Mouse (Mus musculus) T-helper 2 cell (primary cell): Measurements from ENCODE around the gene Mtcl1.

Experiments used
- in situ Hi-C: fragments of 300-600 bp; cut with MboI, MseI; formaldehyde crosslinking; loops from one replicate; pipeline ENCODE4 v1.15.1; 2025; ENCODE audit warnings: high pct_unique_total_duplicates

Mtcl1 gene

GRCm38 (mm10) chr17:66449460-66450341 lies at the start of gene Mtcl1:
Gene Mtcl1, minus strand, starts transcription at chr17:66449750.
- in situ Hi-C loops = loop anchor here (10.0 kb wide), 1 partner anchor 215 kb away; no protein-coding TSS in a partner anchor

GRCm38 (mm10) chr17:66498598-66498997 lies 49.0 kb upstream of the Mtcl1 start:
- in situ Hi-C loops = no loop called here

- in situ Hi-C loops = no loop called here
Observed at GRCm38 (mm10) chr17:66496589-66496988, 47.0 kb upstream of the Mtcl1 start.

GRCm38 (mm10) chr17:66490022-66490601 lies 40.6 kb upstream of the Mtcl1 start:
- in situ Hi-C loops = no loop called here

GRCm38 (mm10) chr17:66486576-66486975 lies 37.0 kb upstream of the Mtcl1 start:
- in situ Hi-C loops = loop anchor here (5.0 kb wide), 1 partner anchor 249 kb away; no protein-coding TSS in a partner anchor

GRCm38 (mm10) chr17:66485742-66486141 lies 36.2 kb upstream of the Mtcl1 start:
- in situ Hi-C loops = loop anchor here (5.0 kb wide), 1 partner anchor 248 kb away; no protein-coding TSS in a partner anchor

GRCm38 (mm10) chr17:66484965-66485364 lies 35.4 kb upstream of the Mtcl1 start:
- in situ Hi-C loops = loop anchor here (5.0 kb wide), 1 partner anchor 248 kb away; no protein-coding TSS in a partner anchor

GRCm38 (mm10) chr17:66483651-66484454 lies 34.3 kb upstream of the Mtcl1 start:
- in situ Hi-C loops = no loop called here

- in situ Hi-C loops = no loop called here
Observed at GRCm38 (mm10) chr17:66481295-66481694, 31.7 kb upstream of the Mtcl1 start.

- in situ Hi-C loops = no loop called here
Observed at GRCm38 (mm10) chr17:66480491-66481278, 31.1 kb upstream of the Mtcl1 start.

- in situ Hi-C loops = no loop called here
Observed at GRCm38 (mm10) chr17:66479813-66480490, 30.4 kb upstream of the Mtcl1 start.

- in situ Hi-C loops = no loop called here
Observed at GRCm38 (mm10) chr17:66479311-66479710, 29.8 kb upstream of the Mtcl1 start.

- in situ Hi-C loops = no loop called here
Observed at GRCm38 (mm10) chr17:66473205-66473604, 23.7 kb upstream of the Mtcl1 start.

GRCm38 (mm10) chr17:66471775-66472174 lies 22.2 kb upstream of the Mtcl1 start:
- in situ Hi-C loops = no loop called here

GRCm38 (mm10) chr17:66471252-66471651 lies 21.7 kb upstream of the Mtcl1 start:
- in situ Hi-C loops = no loop called here

GRCm38 (mm10) chr17:66470020-66470419 lies 20.5 kb upstream of the Mtcl1 start:
- in situ Hi-C loops = no loop called here

GRCm38 (mm10) chr17:66457278-66457677 lies 7.7 kb upstream of the Mtcl1 start:
- in situ Hi-C loops = loop anchor here (10.0 kb wide), 1 partner anchor 222 kb away; no protein-coding TSS in a partner anchor

GRCm38 (mm10) chr17:66451143-66451542 lies 1.6 kb upstream of the Mtcl1 start:
- in situ Hi-C loops = loop anchor here (10.0 kb wide), 1 partner anchor 216 kb away; no protein-coding TSS in a partner anchor

GRCm38 (mm10) chr17:66450526-66451070 lies 1.0 kb upstream of the Mtcl1 start:
- in situ Hi-C loops = loop anchor here (10.0 kb wide), 1 partner anchor 216 kb away; no protein-coding TSS in a partner anchor
